7 mouse cellular contexts compared by ENCODE assay signal in genomic region chr11:33170489-33170888, GRCm38 (mm10). TPM values are rescaled to one million over a fixed set of nuclear protein-coding genes. Genes with fewer than 3 reads are reported as not detected.
DNase-seq lines count a peak whose midpoint lies in the region; ATAC-seq and TF ChIP-seq lines count a peak whose summit lies in the region.

No protein-coding gene starts in this region.

- H3K27me3 ChIP-seq in MEL (ENCODE audit: control insufficient read depth in 1 of 2, insufficient read depth in 2 of 2, low read length in 2 of 2): peaks cover 20 to 31% of the 10 kb centered on the region in 2 experiments
- H3K27me3 ChIP-seq in limb, embryonic 11.5 days (ENCODE audit: control insufficient read depth, insufficient read depth, low read length): no peaks in the 10 kb centered on the region

- no peak for ATAC-seq in limb, embryonic 11.5 days (ENCODE audit: insufficient number of reproducible peaks, low FRiP score, low TSS enrichment, low read depth)

- TF ChIP-seq RAD21 in MEL (IDR thresholded peaks at IDR 0.05; ENCODE audit: low read depth, low read length): peak; percentile 76

- no peak overlapping the region for H3K9ac ChIP-seq in MEL (ENCODE audit: control insufficient read depth, low read depth, low read length, poor library complexity, severe bottlenecking)
- no peak overlapping the region for H3K9ac ChIP-seq in limb, embryonic 11.5 days (ENCODE audit: low read length)

- peak; percentile 86 to 93 (median 88) for TF ChIP-seq CTCF in MEL (IDR thresholded peaks at IDR 0.05 in 2 of 3, conservative IDR thresholded peaks at IDR 0.05 in 1 of 3; ENCODE audit: control insufficient read depth in 1 of 3, insufficient read depth in 1 of 3, low read depth in 2 of 3, low read length in 3 of 3, poor library complexity in 1 of 3, severe bottlenecking in 1 of 3)
- TF ChIP-seq CTCF in bone marrow, adult 2 months (IDR thresholded peaks at IDR 0.05; ENCODE audit: control insufficient read depth, insufficient read depth, low read length): peak; percentile 74
- peak; percentile 78 for TF ChIP-seq CTCF in gastrocnemius, adult 2 months (IDR thresholded peaks at IDR 0.05)

- H3K4me2 ChIP-seq in limb, embryonic 11.5 days (ENCODE audit: low read depth, severe bottlenecking): no peak overlapping the region

- no peak for TF ChIP-seq EP300 in MEL (IDR thresholded peaks at IDR 0.05; ENCODE audit: low read depth in 1 of 2, low read length in 2 of 2)

- no peaks in the 10 kb centered on the region for H3K9me3 ChIP-seq in MEL (replicated peaks; ENCODE audit: insufficient read depth, low read length)
- no peaks in the 10 kb centered on the region for H3K9me3 ChIP-seq in limb, embryonic 11.5 days (ENCODE audit: control insufficient read depth, low read length)

- no peaks in the 10 kb centered on the region for H3K4me1 ChIP-seq in MEL (ENCODE audit: control insufficient read depth in 1 of 2, insufficient read depth in 2 of 2, low read length in 2 of 2)
- H3K4me1 ChIP-seq in bone marrow, adult 2 months (ENCODE audit: control insufficient read depth, insufficient read depth, low read length): no peaks in the 10 kb centered on the region
- H3K4me1 ChIP-seq in limb, embryonic 11.5 days (ENCODE audit: control insufficient read depth, insufficient read depth, low read length): no peaks in the 10 kb centered on the region

- DNase-seq in left cerebral cortex, adult 18-20 months (ENCODE audit: low spot score in 2 of 2): peak; percentile 35 to 61
- DNase-seq in left cerebral cortex, adult 11 months (ENCODE audit: low spot score): no peak
- DNase-seq in MEL (ENCODE audit: low read depth, low spot score): peak; percentile 80
- DNase-seq in gastrocnemius, adult 2 months: peak; percentile 62
- peak; percentile 73 for DNase-seq in limb, embryonic 11.5 days (ENCODE audit: low spot score)
- peak; percentile 53 for DNase-seq in right cerebral cortex, postnatal 4 days

- no peaks in the 10 kb centered on the region for H3K36me3 ChIP-seq in MEL (ENCODE audit: control insufficient read depth in 1 of 2, insufficient read depth in 2 of 2, low read length in 2 of 2)
- H3K36me3 ChIP-seq in limb, embryonic 11.5 days (ENCODE audit: control insufficient read depth, insufficient read depth, low read length): no peaks in the 10 kb centered on the region

- H3K79me2 ChIP-seq in MEL (ENCODE audit: control insufficient read depth, insufficient read depth, low read length, poor library complexity): no peaks in the 10 kb centered on the region

- TF ChIP-seq POLR2A in MEL (IDR thresholded peaks at IDR 0.05; ENCODE audit: control insufficient read depth in 1 of 2, insufficient read depth in 1 of 2, low read depth in 1 of 2, low read length in 2 of 2, poor library complexity in 1 of 2): no peak
- no peak for TF ChIP-seq POLR2A in bone marrow, adult 2 months (IDR thresholded peaks at IDR 0.05; ENCODE audit: borderline replicate concordance, control insufficient read depth, low read depth, low read length)

- 13% methylated on average over 9 of the region's 9 CpGs for WGBS in bone marrow, adult 2 months
- 13% methylated on average over 9 of the region's 9 CpGs for WGBS in limb, embryonic 11.5 days

- intact Hi-C loops in gastrocnemius, adult 2 months (cut with DNase I): loop anchor here (10.0 kb wide), 1 partner anchor 384 kb away; no protein-coding TSS in a partner anchor

- H3K4me3 ChIP-seq in MEL (ENCODE audit: control insufficient read depth in 1 of 2, insufficient read depth in 1 of 2, low read depth in 2 of 2, low read length in 2 of 2): no peak overlapping the region
- no peak overlapping the region for H3K4me3 ChIP-seq in bone marrow, adult 2 months (replicated peaks; ENCODE audit: control insufficient read depth, low read depth, low read length)
- no peak overlapping the region for H3K4me3 ChIP-seq in gastrocnemius, adult 2 months
- H3K4me3 ChIP-seq in limb, embryonic 11.5 days (ENCODE audit: low read depth, low read length): no peak overlapping the region

- H3K27ac ChIP-seq in MEL (ENCODE audit: control insufficient read depth, low read depth, low read length): no peak overlapping the region
- no peak overlapping the region for H3K27ac ChIP-seq in bone marrow, adult 2 months (ENCODE audit: control insufficient read depth, insufficient read depth, low read depth, low read length, poor library complexity)
- no peak overlapping the region for H3K27ac ChIP-seq in gastrocnemius, adult 2 months
- no peak overlapping the region for H3K27ac ChIP-seq in limb, embryonic 11.5 days (replicated peaks; ENCODE audit: low read depth, low read length)

TF ChIP-seq in MEL, 35 proteins besides CTCF, POLR2A, EP300 and RAD21:
- TF ChIP-seq HCFC1 (IDR thresholded peaks at IDR 0.05; ENCODE audit: low read depth, low read length) (0 out of 2 replicates have a peak, but pooled peaks have one; percentile 14), SMC3 (IDR thresholded peaks at IDR 0.05; ENCODE audit: low read depth, low read length) (peak; percentile 87), MAZ (IDR thresholded peaks at IDR 0.05; ENCODE audit: low read depth, low read length) (peak; percentile 44; the same call in 1 of the 2 replicates), E2F4 (IDR thresholded peaks at IDR 0.05; ENCODE audit: borderline replicate concordance, low read depth, low read length) (no peak), MYC (IDR thresholded peaks at IDR 0.05; ENCODE audit: low read depth, low read length) (0 out of 2 replicates have a peak, but pooled peaks have one; percentile 18), RCOR1 (IDR thresholded peaks at IDR 0.05; ENCODE audit: low read depth, low read length) (peak; percentile 57), BHLHE40 (IDR thresholded peaks at IDR 0.05; ENCODE audit: borderline replicate concordance, low read depth, low read length) (peak; percentile 42; the same call in 1 of the 2 replicates), MEF2A (IDR thresholded peaks at IDR 0.05; ENCODE audit: extremely low read depth, insufficient replicate concordance, low read depth, low read length, poor library complexity, severe bottlenecking) (no peak), SIN3A (IDR thresholded peaks at IDR 0.05; ENCODE audit: low read length) (0 out of 2 replicates have a peak, but pooled peaks have one; percentile 34)

RNA-seq across cellular contexts. Expression of gene Npm1, which starts 7.5 kb away (rescaled TPM):
- 100 to 1,000 TPM; 160 to 161 TPM for total RNA-seq in left cerebral cortex, adult 18-20 months (2021)
- 4,033 and 4,319 TPM in 2 replicates for total RNA-seq in MEL (2012; rRNA removed)
- polyA plus RNA-seq in MEL (2012; ENCODE audit: insufficient read depth in 1 of 2, insufficient read length in 2 of 2, low read depth in 1 of 2, low replicate concordance in 2 of 2, missing spikeins in 1 of 2): 1,000 to 10,000 TPM in 1 of 2 experiments, 100 to 1,000 TPM in 1; 839 to 3,244 TPM
- 466 and 1,387 TPM in 2 replicates for polyA plus RNA-seq in bone marrow, adult 2 months (2011; ENCODE audit: insufficient read depth, insufficient read length, low replicate concordance, missing spikeins)
- 100 to 1,000 TPM; 129 to 144 TPM for total RNA-seq in gastrocnemius, adult 2 months (2021)
- 1,519 and 1,530 TPM in 2 replicates for polyA plus RNA-seq in limb, embryonic 11.5 days (2014; fragmentation: Nextera tagmentation; extraction: Ambion mirVana)

RNA-seq across cellular contexts. Expression of gene Fgf18, which starts 23.3 kb away (rescaled TPM):
- 1 to 10 TPM; 2.9 to 3.4 TPM for total RNA-seq in left cerebral cortex, adult 18-20 months (2021)
- total RNA-seq in MEL (2012; rRNA removed): 0.15 and 0.16 TPM in 2 replicates
- under 1 TPM in 1 of 2 experiments, not detected in 1; 0.40 TPM for polyA plus RNA-seq in MEL (2012; ENCODE audit: insufficient read depth in 1 of 2, insufficient read length in 2 of 2, low read depth in 1 of 2, low replicate concordance in 2 of 2, missing spikeins in 1 of 2)
- polyA plus RNA-seq in bone marrow, adult 2 months (2011; ENCODE audit: insufficient read depth, insufficient read length, low replicate concordance, missing spikeins): not detected in 2 replicates
- total RNA-seq in gastrocnemius, adult 2 months (2021): 1 to 10 TPM in 1 of 2 experiments, under 1 TPM in 1; 0.89 to 2.5 TPM
- 12.7 and 16.8 TPM in 2 replicates for polyA plus RNA-seq in limb, embryonic 11.5 days (2014; fragmentation: Nextera tagmentation; extraction: Ambion mirVana)

RNA-seq across cellular contexts. Expression of gene Tlx3, which starts 32.9 kb away (rescaled TPM):
- total RNA-seq in left cerebral cortex, adult 18-20 months (2021): not detected
- not detected in 2 replicates for total RNA-seq in MEL (2012; rRNA removed)
- not detected for polyA plus RNA-seq in MEL (2012; ENCODE audit: insufficient read depth in 1 of 2, insufficient read length in 2 of 2, low read depth in 1 of 2, low replicate concordance in 2 of 2, missing spikeins in 1 of 2)
- polyA plus RNA-seq in bone marrow, adult 2 months (2011; ENCODE audit: insufficient read depth, insufficient read length, low replicate concordance, missing spikeins): not detected in 2 replicates
- not detected for total RNA-seq in gastrocnemius, adult 2 months (2021)
- not detected in 2 replicates for polyA plus RNA-seq in limb, embryonic 11.5 days (2014; fragmentation: Nextera tagmentation; extraction: Ambion mirVana)

Comparison
In these comparisons a context has a peak if more than half of its experiments do, and no peak if none do; other contexts are left out.
1. RNA of gene Npm1, which starts 7.5 kb away (total RNA-seq): 4,033 to 4,319 TPM in MEL; 160 to 161 TPM in left cerebral cortex, adult 18-20 months and 129 to 144 TPM in gastrocnemius, adult 2 months; every median in the first group is over 10 times any median in the second.
2. Peak in every context shown above with its lines, with median percentiles within 50 percentile points of each other: CTCF ChIP-seq.